Mouse (Mus musculus) right cerebral cortex, postnatal 14 days (tissue): Measurements from ENCODE around the gene Gm17651.

Source experiments
- DNase-seq: peaks from one replicate; pipeline ENCODE4 v3.0.0; 2022

The Gm17651 gene

DNA sequence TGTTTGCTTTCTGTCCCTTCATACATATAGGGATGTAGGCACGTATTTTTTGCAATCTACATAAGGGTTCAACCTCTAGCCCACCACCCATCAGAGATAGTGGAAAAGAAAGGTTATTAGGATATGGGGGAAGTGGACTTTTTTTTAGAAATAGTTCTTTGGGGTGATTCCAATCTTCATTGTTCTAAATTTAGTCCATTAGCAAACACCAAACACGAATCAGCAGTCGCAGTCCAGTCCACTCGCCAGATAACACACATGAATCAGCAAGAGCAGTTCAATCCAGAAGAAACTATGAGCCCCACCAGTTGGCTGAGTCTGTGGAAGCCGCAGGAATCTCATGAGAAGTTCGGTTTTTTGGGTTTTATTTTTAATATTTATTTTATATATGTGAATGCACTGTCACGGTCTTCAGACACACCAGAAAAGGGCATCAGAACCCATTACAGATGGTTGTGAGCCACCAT is at the start of gene Gm17651:
TSS of gene Gm17651 (minus strand) at position 51 of the 467 bp plus-strand sequence.
- DNase-seq: no peak

DNA sequence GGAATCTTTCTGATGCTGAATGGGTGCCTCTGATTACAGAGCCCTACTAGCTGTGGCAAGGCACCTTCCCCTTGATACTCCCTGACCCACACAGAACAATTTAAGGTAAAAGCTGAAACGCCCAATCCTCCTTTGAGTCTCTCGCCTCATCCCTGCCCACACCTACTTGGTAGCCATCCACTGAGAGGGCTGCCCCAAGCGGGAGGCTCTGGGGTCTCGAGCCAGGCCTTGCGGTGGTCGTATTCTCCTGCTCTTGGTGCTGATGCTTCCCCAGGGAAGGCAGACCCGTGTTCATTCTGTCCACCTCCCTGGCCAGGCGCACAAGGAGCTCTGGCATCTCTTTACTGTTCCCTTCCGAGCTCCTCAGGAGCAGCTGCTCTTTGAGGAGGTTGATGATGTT is 44.6 kb upstream of the Gm17651 start:
- DNase-seq: no peak

DNA sequence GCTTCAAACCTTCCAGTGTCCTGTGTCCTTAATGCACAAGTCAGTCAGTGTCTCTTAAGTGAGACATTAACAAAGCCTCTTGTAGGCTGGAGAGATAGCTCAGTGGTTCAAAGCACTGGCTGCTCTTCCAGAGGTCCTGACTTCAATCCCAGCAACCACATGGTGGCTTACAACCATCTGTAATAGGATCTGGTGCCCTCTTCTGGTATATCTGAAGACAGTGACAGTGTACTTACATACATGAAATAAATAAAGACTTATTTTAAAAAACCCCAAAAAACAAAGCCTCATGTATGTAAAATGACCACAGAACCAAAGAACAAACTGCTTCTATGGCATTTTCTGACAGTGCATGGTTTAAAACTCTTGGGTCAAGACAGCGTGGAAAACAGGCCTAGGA is 41.4 kb upstream of the Gm17651 start:
- no peak for DNase-seq

DNA sequence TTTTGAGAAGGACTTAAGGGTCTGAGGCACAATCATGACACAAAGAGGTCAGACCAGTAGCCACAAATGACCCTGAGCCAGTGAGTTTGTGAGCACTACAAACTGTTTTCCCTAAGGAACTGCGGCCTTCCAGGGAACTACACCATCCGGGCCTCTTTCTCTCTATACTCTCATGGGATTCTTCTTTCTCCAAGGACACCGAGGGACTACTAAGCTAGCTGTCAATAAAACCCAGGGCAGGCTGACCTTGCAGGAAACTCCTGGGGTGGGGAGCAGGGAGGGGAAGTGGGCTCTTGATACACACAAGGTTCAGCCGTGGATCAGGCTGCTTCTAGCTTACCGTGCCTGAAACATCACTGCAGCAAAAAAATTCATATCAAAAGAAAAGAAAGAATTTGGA is 36.4 kb upstream of the Gm17651 start:
- no peak for DNase-seq

DNA sequence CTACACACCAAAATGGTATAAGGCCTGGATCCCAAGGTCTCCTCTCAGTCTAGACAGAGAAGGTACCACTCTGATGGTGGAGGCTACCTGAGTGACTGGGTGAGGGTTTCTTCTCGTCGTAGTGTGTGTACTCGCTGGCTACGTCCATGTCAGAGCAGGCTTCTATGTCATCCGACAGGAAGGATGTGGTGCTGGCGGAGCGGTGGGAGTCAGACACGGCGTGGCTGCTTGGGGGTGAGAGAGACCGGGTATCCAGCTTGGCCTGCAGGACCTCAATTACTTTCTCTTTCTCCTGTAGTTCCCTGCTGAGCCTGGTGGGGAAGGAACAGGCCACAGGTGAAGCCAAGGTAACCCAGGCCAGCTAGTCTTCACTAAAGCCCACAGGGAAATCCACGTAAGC is 35.6 kb upstream of the Gm17651 start:
- DNase-seq: no peak

DNA sequence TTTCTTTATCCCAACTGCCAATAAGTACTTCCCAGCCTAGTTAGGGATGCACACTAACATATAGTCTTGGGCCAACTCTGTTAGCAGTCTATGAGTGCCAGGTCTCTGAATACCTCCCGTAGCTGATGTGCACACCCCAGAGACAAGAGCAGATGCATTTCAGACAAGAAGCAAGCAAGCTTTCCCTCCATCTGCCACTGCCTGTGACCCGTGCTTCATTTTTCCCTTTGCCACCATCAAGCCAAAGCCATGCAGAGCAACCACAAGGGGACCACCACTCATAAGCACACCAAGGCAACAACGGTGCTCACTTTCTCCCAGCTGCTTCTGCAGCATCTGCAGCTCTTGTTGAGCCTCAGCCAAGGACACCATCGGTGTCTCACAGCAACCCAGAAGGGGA is 32.1 kb upstream of the Gm17651 start:
- no peak for DNase-seq

DNA sequence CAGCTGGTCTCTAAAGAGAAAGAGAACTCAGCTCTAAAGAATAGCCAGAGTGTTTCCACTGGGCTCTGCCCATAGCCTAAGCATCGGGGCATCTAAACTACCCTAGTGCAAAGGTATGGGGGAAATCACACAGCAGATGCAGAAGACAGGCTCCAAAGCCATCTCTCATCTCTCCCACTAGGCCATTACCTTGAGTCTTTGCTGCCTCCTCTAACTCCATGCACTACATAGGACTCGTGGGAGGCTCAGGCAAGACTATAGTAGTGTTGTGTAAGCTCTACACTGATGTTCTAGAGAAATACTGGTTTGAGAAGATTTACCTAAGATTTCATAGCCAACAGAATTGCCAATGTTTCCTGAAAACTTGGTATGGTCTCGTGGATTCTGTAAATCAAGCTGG is 31.0 kb upstream of the Gm17651 start:
- no peak for DNase-seq

DNA sequence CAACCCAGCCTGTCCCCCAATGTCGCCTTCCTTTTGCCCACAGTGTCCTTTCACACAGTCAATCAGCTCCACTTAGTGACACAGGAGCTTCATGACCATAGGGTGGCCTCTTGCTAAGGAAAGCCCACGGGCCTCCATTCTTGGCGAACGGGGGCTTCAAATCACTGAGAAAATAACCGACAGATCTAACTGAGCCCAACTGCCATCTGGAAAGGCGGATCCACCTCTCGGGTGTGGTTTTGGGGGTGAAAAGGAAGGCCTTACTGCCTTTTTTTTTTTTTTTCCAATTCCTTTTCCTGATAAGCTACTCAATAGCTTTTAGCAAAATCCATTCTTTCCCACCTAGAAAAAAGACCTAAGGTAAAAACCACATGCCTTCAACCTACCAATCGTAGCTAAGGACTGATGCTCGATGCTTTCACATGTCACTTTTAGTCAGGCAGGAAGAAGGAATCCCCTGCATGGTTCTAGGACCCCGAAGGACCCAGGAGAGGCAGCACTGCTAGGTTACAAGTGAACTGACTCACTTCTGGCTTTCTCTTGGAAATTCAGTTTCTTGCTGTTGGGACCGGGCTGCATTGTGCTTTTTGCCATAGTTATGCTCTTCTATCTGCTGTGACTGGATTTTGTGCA is 28.1 kb upstream of the Gm17651 start:
- DNase-seq: no peak

DNA sequence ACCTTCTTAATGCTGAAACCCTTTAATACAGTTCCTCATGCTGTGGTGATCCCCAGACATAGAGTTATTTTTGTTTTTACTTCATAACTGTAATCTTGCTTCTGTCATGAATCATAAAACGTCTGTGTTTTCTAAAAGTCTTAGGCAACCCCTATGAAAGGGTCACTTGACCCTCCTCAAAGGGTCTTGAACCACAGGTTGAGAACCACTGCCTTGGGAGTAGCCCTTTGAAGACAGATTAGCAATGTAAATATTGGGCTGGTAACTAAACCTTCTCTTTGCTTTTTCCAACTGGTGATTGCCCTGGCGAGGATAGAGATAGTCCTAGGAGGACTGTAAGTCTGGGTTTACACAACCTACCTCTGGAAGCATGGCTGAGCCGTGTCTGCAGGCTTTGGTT is 26.7 kb upstream of the Gm17651 start:
- DNase-seq: no peak

DNA sequence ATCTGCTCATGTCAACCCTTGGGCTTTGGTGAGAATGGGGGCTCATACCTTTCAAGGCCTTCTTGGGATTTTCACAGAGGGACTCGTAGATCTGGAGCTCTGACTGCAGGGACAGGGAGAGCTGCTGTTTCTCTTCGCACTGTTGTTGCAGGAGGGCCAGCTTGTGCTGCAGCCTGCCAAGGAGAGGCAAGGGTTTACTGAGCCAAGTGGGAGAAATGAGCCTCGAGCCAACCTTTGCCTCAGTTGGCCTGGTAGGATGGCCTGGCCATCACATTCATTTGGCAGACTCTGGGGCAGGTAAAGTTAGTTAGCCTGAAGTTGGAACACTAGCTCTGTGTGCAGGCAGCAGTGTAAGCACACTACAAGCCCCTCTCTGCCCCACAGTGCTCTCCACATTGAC is 24.6 kb upstream of the Gm17651 start:
- DNase-seq: no peak

DNA sequence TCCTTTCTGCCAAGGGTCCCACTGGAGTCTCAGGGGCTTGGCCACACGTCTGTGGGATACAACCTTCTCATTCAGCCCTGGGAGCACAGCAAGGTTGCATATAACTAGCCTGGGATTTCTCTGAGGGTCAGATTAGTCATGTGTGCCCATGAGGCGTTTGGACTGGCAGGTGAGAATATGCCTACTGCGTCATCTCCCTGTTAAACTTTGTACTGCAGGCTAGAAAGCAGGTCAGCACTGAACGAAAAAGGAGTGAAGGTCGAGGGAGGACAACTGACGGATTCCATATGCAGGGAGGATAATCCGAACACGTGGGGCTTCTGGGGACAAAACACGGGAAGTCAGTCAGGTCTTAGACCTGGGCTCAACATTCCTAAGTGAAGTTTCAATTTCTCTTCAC is 22.8 kb upstream of the Gm17651 start:
- DNase-seq: no peak

DNA sequence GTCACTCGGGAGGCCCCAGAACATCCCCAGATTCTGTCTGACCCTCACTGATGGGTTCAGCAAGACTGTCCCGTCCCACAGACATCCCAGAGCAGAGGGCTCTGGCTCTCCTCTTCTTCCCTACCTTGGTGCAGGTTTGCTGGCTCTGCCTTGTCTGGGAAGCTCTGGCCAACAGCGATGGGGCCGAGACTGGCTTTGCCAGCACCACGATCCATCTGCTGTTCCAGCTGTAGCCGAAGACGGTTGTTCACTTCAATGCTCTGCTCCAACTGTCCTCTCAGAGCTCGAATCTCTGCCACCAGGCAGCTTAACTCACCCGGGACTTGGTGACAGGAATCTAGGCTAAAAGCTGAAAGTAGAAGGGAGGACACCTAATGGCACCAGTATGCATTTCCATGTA is 22.4 kb upstream of the Gm17651 start:
- no peak for DNase-seq

DNA sequence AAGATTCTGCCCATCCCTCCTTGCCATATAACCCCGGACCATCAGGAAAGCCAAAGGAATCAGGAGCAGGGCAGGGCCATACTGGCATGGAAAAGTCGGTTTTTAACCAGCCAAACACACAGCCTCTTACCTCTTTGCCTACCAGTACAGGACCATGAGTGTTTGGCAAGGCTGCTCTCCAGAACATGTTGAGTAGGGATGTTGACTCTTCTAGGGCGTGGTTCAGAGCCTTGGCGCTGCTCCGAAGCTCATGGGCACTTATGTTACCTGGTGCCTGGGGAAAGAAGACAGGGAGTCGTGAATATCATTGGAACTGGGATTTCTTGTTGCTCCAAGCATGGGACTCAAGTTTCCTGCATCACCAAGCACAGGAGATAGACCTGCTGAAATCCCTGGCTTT is 19.3 kb upstream of the Gm17651 start:
- DNase-seq: no peak

DNA sequence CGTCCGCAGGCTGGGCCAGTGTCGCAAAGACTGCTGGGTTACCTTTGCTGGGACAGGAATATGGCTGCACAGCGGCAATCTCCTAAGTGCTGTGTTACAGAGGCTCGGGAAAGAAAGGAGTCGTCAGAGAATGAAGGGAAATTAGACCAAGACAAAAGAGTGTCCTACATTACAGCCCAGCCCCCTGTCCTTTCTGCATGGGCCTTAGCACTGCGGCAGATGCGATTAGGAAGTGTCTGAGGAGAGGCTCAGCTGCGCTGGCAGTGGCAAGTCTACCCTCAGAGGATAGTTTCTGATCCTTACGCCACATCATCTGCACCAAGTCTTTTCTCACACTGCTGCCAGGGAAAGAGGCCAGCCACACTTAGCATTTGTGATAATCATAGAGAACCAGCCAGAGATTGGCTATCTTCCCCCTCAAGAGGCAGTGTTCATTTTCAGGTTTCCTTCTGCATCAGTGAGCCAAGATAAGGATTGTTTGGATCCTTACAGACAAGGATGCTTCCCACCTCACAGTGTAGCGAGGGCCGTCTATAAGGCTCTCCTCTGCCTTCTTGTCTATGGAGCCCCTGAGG is 17.0 kb upstream of the Gm17651 start:
- DNase-seq: no peak

DNA sequence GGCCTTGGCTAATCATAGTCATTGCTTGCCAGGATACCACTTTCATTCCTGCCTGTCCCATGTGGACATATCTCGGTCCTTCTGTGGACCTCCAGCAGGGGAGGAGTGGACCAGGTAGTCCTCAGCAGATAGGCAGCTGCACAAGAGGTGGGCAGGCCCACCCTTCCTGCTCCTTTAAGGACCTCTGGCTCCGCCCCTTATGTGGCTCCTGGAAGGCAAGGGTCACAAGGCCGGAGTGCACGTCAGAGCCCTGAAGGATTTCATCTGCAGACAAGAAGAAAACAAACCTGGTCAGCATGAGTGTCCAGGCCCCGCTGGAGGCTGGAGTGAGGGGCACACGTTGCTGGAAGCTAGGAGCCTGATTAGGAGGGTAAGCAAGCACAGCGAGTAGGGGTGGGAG is 16.1 kb upstream of the Gm17651 start:
- DNase-seq: no peak

DNA sequence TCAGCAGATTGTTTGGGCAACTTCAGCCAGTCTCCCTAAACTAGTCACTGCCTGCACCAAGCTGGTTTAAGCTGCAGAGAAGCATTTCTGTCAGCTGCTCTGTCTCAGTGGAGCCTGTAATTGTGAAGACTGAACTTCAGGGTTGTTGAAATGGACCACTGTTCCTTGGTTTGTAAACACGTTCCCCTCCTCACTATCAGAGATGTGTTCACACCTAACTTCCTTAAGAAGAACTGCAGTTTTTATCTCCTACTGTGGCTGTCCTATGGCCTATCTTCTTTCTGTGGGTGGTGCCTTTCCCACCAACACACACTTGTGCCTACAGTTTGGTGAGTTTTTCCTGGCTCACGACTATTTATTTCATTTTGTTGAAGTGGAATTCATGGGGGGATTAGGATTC is 14.8 kb upstream of the Gm17651 start:
- no peak for DNase-seq

DNA sequence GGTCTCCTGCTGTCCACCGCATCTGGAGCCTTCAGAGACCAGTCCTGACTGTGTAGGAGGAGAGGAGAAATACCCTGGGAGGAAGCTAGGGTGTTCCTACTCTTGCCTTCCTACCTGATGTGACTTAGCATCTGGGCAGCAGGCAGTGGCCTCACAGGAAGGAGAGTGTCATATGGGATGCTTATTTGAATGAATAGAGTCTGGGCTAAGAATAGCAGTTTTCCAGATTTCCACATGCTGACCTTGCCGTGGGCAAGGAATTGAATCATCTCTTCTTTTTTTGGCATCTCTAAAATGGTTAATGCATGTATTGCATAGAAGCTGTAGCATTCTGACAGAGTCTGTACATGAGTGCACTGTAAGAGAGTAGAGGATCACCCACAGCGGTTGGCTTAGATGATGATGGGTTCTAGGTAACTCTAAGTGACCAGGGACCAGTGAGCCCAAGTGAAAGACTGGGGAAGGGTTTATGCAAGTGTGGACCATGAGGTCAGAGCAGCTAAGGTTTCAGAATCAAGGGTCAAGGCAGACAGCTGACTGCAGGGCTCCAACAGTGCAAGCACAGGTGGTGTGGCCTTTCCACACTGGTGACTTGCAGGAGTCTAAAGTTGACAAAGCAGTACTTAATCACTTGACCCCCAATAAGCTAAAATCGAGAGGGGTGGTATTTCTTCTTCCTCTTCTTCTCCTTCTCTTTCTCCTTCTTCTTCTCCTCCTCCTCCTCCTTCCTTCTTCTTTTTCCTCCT is 12.1 kb upstream of the Gm17651 start:
- DNase-seq: no peak

DNA sequence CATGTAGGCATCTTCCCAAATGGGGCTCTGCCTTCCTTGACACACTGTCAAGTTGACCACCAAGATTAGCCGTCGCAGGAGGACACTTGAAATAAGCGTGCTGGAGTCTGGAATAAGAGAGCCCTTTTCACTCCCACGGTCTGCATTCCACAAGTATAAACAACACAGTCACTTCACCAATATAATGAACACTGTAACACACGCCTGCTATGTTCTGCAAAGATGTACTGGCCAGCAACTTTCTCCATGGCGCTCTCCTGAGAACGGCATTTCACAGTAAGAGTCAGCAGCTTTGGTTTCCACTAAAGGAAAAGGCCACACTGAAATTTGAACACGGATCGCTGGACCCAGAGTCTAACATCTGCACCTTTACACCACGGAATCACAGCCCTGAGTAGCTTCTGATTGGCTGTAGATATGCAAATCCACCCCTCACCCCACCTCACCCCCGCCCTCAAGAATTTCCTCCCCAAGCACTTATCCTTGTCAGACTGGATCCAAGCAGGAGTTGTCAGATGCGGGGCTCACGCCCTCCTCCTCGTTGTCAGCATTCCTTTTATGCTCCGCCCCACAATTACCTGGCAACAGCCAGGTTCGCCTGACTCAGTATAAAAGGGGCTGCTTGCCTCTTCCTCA is 9.2 kb upstream of the Gm17651 start:
- DNase-seq: no peak

DNA sequence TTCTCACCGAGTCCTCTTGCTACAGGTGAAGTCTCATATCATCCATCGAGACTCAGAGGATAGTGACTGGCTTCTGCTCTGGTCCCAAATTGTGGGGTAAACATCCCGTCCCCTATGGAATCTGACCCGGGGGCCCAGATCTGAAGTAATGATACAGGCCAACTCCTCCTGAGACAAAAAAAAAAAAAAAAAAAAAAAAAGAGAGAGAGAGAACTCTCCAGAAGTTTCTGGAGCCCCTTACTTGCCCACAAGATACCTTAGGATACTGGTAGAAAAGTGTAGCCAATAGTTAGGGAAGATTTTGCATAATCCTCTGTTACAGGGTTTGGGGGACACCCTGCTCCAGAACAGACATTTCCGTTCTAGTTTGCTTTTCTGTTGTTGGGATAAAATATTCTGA is 8.1 kb upstream of the Gm17651 start:
- DNase-seq: no peak

DNA sequence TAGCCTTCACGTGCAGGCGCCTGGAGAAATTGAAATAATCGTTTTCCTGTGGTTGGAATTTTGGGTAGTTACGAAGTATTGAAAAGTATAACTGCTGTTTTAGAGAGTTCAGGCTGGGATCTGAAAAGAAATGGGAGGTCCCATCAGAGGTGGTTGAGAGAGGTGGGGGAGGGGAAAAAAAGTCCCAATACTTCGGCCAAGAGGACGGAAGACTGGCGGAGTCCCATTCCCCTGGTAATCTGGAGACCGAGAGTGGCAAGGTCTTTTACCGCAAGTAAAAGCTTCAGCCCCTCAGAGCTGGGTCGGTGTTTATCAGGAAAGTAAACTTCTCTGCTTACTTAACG is 7.6 kb upstream of the Gm17651 start:
- DNase-seq: no peak

DNA sequence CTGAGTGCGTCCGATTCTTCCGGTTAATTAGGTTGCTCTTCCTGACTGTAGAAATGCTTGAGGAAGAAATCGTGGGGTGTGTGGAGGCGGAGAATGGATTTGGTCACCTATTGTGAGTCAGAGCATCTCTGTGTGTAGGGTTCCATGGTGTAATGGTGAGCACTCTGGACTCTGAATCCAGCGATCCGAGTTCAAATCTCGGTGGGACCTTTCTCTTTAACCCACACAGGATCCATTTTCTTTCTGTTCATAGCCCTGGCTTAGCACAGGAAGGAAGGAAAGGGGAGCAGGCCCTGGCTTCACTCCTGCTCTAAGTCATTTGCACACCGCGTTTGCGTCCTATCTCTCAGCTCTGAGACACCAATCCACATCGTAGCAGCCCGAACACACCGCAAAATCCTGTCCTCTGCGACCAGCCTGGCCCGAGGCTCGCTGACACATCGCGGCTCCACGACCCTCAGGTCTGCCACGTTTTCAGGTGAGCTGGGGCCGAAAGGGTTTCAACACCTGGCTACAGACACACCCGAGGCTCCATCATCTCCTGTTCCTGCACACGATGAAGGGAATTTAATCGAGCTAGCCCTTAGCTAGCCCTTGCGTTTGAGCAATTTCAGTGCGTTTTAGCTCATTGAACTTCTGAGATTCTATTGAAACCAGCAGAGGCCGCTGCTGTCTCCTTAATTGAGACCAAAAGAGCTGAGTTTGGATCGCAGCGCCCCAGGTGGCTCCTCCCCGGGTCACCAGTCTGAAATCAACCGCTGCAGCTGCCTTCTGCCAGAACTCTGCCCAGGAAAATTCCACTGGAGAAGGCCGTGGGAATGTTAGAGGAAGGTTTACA is 7.0 kb upstream of the Gm17651 start:
- peak; percentile 72 for DNase-seq

DNA sequence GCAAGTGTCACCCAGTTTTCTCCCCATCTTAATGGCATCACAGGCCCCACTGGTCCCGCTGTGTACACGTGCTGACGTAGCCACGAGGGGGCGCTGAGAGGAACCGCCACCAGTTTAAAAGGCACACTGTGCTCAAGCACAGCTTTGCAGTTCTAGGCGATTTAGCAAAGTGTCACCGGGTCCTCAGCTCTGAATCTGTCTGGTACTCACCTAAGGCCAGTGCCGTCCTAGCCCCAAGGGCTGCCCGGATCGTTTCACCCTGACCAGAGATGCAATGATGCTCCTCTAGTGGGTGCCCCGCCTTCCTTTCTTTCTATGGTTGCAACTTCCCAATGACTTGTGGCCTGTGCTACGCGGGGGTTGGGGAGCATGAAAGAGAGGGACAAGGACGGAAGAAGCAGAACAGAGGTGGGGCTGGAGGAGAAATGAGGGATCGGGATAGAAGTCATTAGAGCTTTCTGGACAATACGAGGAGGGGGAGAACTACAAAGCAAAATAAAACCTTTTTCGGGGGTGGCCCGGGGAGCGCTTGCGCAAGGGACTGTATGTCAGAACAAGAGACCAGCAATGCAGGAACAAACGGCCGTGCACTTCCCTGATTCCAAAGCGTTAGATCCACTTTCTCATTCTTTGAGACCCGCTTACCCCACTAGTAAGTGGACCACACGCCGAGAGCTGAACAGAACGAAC is 6.3 kb upstream of the Gm17651 start:
- peak; percentile 83 for DNase-seq

DNA sequence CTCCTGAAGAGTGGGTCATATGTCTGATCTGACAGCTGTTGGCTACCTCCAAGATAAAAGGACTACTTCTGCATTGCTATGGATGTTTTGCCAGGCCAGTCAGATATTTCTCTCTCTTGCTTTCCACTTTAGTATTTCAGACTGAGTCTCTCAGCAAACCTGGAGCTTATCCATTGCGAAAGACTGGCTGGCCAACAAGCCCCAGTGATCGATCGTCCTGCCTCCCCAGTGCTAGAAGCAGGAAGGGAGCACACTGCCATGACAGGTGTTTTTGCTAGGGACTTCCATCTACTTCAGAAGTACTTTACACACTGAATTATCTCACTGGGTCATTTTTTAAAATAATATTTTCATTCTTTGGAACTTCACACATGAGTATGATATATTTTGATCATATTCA is 3.9 kb upstream of the Gm17651 start:
- DNase-seq: no peak
